Mouse (Mus musculus): Measurements from ENCODE around the gene Rasgrp1.

DNA sequence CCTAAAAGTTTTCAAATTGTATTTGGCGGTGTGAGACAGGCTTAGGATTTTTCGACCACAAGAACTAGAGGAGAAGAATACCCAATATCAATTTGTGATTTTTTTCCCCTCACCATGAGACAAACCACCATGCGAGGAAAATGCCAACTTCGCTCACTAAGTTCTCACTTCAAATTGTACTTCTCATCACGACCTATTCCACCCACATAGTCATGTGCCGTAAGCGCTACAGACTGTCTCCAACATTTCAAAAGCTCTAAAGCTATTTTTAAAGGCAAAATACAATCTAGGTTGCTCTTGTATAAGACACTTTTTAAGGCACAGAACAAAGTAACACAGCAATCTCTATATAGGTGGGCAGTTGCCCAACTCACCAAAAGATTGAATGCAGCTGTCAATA lies 4.9 kb downstream of the Rasgrp1 start:
- TF ChIP-seq POLR2A (IDR thresholded peaks at IDR 0.05; ENCODE audit: low read depth, low read length) (no peak), CTCF (IDR thresholded peaks at IDR 0.05; ENCODE audit: borderline replicate concordance, insufficient read depth, low read length) (no peak)

Measured in embryonic fibroblast, embryonic 13.5 days (primary cell).